Mouse (Mus musculus) embryonic facial prominence, embryonic 15.5 days (tissue): ENCODE data around the gene A830005F24Rik. TPM values are rescaled to one million over a fixed set of nuclear protein-coding genes. Genes with fewer than 3 reads are reported as not detected.
A peak's percentile ranks its signal among the peaks of the same experiment; 100 is the strongest.
"Not testable (repeated sequence)": the region's sequence is repeated elsewhere in the genome, so short reads cannot be mapped to it uniquely, and the experiment has no call there.

Experiments used
- ATAC-seq: fragments of 200-750 bp; cut with Nextera tagmentation; 2 replicates; pipeline ENCODE4 v1.8.0; 2017; ENCODE audit warnings: low read depth, moderate TSS enrichment; ENCODE audit not compliant: insufficient number of reproducible peaks, low FRiP score, low TSS enrichment
- H3K27ac ChIP-seq: fragments of 300-500 bp; sonication (generic); replicated peaks from 2 replicates; pipeline ENCODE4 v1.5.1; 2015; ENCODE audit warnings: mild to moderate bottlenecking, inconsistent platforms
- H3K27me3 ChIP-seq: fragments of 300-500 bp; sonication (generic); 2 replicates; pipeline ENCODE4 v1.6.1; 2015; ENCODE audit warnings: inconsistent platforms
- H3K36me3 ChIP-seq: fragments of 300-500 bp; sonication (generic); 2 replicates; pipeline ENCODE4 v1.6.1; 2015; ENCODE audit warnings: mild to moderate bottlenecking, inconsistent platforms
- H3K4me1 ChIP-seq: fragments of 300-500 bp; sonication (generic); 2 replicates; pipeline ENCODE4 v1.6.1; 2015; ENCODE audit warnings: inconsistent platforms
- H3K4me2 ChIP-seq: fragments of 300-500 bp; sonication (generic); replicated peaks from 2 replicates; pipeline ENCODE4 v1.6.1; 2015; ENCODE audit warnings: mild to moderate bottlenecking, inconsistent platforms
- H3K4me3 ChIP-seq: fragments of 300-500 bp; sonication (generic); replicated peaks from 2 replicates; pipeline ENCODE4 v1.5.1; 2015; ENCODE audit warnings: mild to moderate bottlenecking, inconsistent platforms
- H3K9ac ChIP-seq: fragments of 300-500 bp; sonication (generic); 2 replicates; pipeline ENCODE4 v1.6.1; 2015; ENCODE audit warnings: inconsistent platforms
- H3K9me3 ChIP-seq: fragments of 300-500 bp; sonication (generic); replicated peaks from 2 replicates; pipeline ENCODE4 v1.6.1; 2016; ENCODE audit warnings: inconsistent platforms
- WGBS: fragments of 180-500 bp; shearing (Covaris S2); methylation state at CpG from one replicate; pipeline ENCODE4 v1.1.7; 2015; 5-methylcytosine and 5-hydroxymethylcytosine counted together
- polyA plus RNA-seq: library from polyadenylated mRNA; unstranded; fragments of >200 nt; fragmentation: Nextera tagmentation; extraction: Ambion mirVana; gene quantifications from 2 replicates; pipeline ENCODE4 v1.2.1, GENCODE M21; 2015

The A830005F24Rik gene
- polyA plus RNA-seq, 1 experiment from 2014 or later: 1.7 TPM

DNA sequence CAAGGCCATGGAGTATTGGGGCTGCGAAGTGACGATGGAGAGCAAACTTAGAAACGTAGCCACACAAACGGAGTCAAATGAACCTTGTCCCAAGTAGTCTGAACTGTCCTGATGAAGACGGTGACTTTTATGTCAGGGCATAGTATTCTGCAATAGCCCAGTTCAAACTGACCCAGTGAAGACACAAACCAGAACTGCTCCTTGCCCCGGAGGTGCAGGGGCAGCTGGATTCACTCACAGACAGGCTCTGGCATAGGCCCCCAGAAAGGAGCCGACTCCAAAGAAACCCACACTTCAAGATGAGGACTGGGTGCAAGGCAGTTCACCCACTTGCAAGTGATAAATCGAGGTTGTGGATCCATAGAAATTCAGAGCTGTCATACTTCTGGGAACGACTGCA lies 4.7 kb upstream of the A830005F24Rik start:
- Histone ChIP-seq H3K9ac (no peak overlapping the region), H3K36me3 (peaks cover 23% of the 10 kb centered on the region), H3K27ac (no peak overlapping the region), H3K9me3 (no peaks in the 10 kb centered on the region), H3K27me3 (no peaks in the 10 kb centered on the region), H3K4me3 (no peak overlapping the region), H3K4me1 (peaks cover 10% of the 10 kb centered on the region), H3K4me2 (no peak overlapping the region)
- 85% methylated on average over 9 of the region's 9 CpGs for WGBS
- no peak for ATAC-seq

DNA sequence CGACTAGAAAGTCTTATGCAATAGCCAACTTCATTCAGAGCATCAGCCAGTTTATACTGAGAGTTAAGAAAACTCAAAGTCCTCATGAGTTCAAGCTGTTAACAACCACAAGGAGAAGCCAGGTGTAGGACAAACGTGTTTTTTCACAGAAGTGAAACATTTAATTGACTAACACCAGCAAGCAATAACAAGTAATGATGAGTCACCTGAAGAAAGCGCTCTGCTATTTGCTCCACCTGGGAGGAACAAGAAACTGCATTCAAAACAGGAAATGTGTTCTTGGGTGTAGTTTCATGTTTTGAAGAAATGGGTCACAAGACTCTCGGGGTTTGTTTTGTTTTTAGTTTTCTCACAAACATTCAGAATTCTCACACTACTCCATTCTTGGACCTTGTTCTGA lies 2.5 kb downstream of the A830005F24Rik start:
- Histone ChIP-seq H3K36me3 (no peaks in the 10 kb centered on the region), H3K4me3 (no peak overlapping the region), H3K4me2 (no peak overlapping the region), H3K27me3 (no peaks in the 10 kb centered on the region), H3K4me1 (peaks cover 10% of the 10 kb centered on the region), H3K27ac (no peak overlapping the region), H3K9ac (no peak overlapping the region), H3K9me3 (no peaks in the 10 kb centered on the region)
- no peak for ATAC-seq
- WGBS: 73% methylated on average over 4 of the region's 4 CpGs

- not testable (repeated sequence) for H3K27ac ChIP-seq, ATAC-seq, H3K9ac ChIP-seq, H3K27me3 ChIP-seq, H3K36me3 ChIP-seq, H3K9me3 ChIP-seq, H3K4me1 ChIP-seq, H3K4me3 ChIP-seq, H3K4me2 ChIP-seq
These were observed 5.8 kb downstream of the A830005F24Rik start for GRCm38 (mm10) chr13:48519122-48519521.

GRCm38 (mm10) chr13:48525745-48526144 lies 12.4 kb downstream of the A830005F24Rik start:
- Histone ChIP-seq H3K27ac (no peak overlapping the region), H3K4me2 (no peak overlapping the region), H3K27me3 (no peaks in the 10 kb centered on the region), H3K4me1 (0 out of 2 replicates have a peak, but pooled peaks cover 3% of the 10 kb centered on the region), H3K36me3 (no peaks in the 10 kb centered on the region), H3K4me3 (no peak overlapping the region), H3K9me3 (no peaks in the 10 kb centered on the region), H3K9ac (no peak overlapping the region)
- WGBS: 68% methylated on average over 5 of the region's 5 CpGs
- no peak for ATAC-seq

- H3K4me1 ChIP-seq: 0 out of 2 replicates have a peak, but pooled peaks cover 8% of the 10 kb centered on the region
- 54% methylated on average over 15 of the region's 15 CpGs for WGBS
- no peaks in the 10 kb centered on the region for H3K9me3 ChIP-seq
These were observed 14.9 kb downstream of the A830005F24Rik start for GRCm38 (mm10) chr13:48528123-48528871.

GRCm38 (mm10) chr13:48529028-48529427 lies 15.7 kb downstream of the A830005F24Rik start:
- no peaks in the 10 kb centered on the region for H3K27me3 ChIP-seq
- ATAC-seq: no peak; the same call in 1 of the 2 replicates
- WGBS: 32% methylated on average over 2 of the region's 2 CpGs

More at GRCm38 (mm10) chr13:48528123-48528871, 14.9 kb downstream of the A830005F24Rik start:
- Histone ChIP-seq H3K36me3 (no peaks in the 10 kb centered on the region), H3K27me3 (no peaks in the 10 kb centered on the region), H3K4me3 (no peak overlapping the region), H3K4me2 (no peak overlapping the region), H3K9ac (no peak overlapping the region), H3K27ac (no peak overlapping the region)
- no peak for ATAC-seq

DNA sequence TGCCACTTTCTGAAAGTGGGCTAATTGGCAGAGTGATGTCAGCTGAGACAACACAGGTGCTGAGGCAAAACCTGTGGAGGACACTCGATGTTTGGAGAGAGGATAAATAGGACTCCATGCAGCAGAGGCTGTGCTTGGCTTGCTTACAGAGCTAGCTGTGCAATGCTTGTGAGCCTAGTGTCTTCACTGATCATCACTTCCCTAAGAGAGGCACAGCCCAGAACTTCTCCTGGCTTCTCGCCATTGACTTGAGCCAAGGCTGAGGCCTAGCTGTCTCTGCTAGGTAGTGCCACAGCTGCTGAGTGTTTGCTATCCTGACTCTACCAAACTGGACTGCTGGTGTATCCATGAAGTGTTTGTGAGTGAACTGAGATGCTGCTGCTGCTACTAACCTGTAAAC lies 17.3 kb downstream of the A830005F24Rik start:
- Histone ChIP-seq H3K27ac (no peak overlapping the region), H3K4me3 (no peak overlapping the region), H3K4me2 (no peak overlapping the region), H3K4me1 (0 out of 2 replicates have a peak, but pooled peaks cover 8% of the 10 kb centered on the region), H3K27me3 (no peaks in the 10 kb centered on the region), H3K36me3 (peaks cover 4% of the 10 kb centered on the region; the same call in 1 of the 2 replicates), H3K9me3 (no peaks in the 10 kb centered on the region), H3K9ac (no peak overlapping the region)
- peak; percentile 31; the same call in 1 of the 2 replicates for ATAC-seq
- 64% methylated on average over 2 of the region's 2 CpGs for WGBS

More at GRCm38 (mm10) chr13:48529028-48529427, 15.7 kb downstream of the A830005F24Rik start:
- Histone ChIP-seq H3K36me3 (no peaks in the 10 kb centered on the region), H3K9ac (no peak overlapping the region), H3K4me1 (0 out of 2 replicates have a peak, but pooled peaks cover 8% of the 10 kb centered on the region), H3K4me2 (no peak overlapping the region), H3K4me3 (no peak overlapping the region), H3K9me3 (no peaks in the 10 kb centered on the region), H3K27ac (no peak overlapping the region)

DNA sequence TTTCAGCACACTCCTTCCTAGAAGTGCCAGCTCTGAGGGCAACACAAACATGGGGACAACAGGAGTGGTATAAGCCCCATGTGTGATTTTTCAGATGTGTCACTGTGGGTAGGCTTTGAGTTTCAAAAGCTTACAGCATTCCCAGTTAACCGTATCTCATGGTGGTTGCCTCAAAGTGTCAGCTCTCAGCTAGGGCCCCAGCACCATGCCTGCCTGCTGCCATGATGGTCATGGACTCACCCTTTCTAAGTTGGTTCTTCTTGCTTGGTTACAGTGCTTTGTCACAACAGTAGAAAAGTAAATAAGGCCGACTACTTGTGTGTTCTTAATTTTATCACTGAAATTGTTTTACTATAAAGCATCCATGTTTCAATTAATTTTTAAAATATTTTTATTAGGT lies 18.1 kb downstream of the A830005F24Rik start:
- WGBS: 78% methylated on average over 2 of the region's 2 CpGs
- Histone ChIP-seq H3K4me1 (0 out of 2 replicates have a peak, but pooled peaks cover 8% of the 10 kb centered on the region), H3K9ac (no peak overlapping the region), H3K27ac (no peak overlapping the region), H3K36me3 (peaks cover 8% of the 10 kb centered on the region; the same call in 1 of the 2 replicates), H3K4me2 (no peak overlapping the region), H3K9me3 (no peaks in the 10 kb centered on the region), H3K4me3 (no peak overlapping the region), H3K27me3 (no peaks in the 10 kb centered on the region)
- no peak for ATAC-seq

DNA sequence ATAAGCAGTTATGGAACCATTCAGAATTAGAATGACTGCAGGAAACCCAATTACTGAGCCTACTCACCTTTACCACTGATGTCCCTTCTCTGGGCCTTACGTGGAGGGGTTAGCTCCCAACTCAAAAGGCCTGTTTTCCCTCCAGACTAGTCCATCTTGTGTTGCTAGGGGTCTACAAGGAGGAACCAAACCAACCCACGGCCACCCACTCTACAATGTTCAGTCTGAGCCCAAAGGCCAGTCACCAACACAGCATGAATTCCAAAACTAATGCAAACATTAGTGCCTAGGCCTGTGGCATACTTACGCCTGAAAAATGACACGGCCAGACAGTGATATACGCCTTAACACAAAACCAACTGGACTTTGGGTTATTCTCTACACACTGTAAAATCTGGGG lies 20.1 kb downstream of the A830005F24Rik start:
- Histone ChIP-seq H3K9me3 (no peaks in the 10 kb centered on the region), H3K9ac (no peak overlapping the region), H3K27me3 (no peaks in the 10 kb centered on the region), H3K4me3 (no peak overlapping the region), H3K27ac (no peak overlapping the region), H3K4me2 (no peak overlapping the region), H3K4me1 (0 out of 2 replicates have a peak, but pooled peaks cover 8% of the 10 kb centered on the region), H3K36me3 (peaks cover 17% of the 10 kb centered on the region; the same call in 1 of the 2 replicates)
- WGBS: 90% methylated on average over 5 of the region's 5 CpGs
- no peak for ATAC-seq

- no peak for ATAC-seq
- Histone ChIP-seq H3K36me3 (peaks cover 13% of the 10 kb centered on the region; the same call in 1 of the 2 replicates), H3K9me3 (no peaks in the 10 kb centered on the region), H3K27me3 (no peaks in the 10 kb centered on the region), H3K9ac (no peak overlapping the region), H3K4me3 (no peak overlapping the region), H3K27ac (no peak overlapping the region), H3K4me2 (no peak overlapping the region), H3K4me1 (peaks cover 24% of the 10 kb centered on the region)
- 44% methylated on average over 1 of the region's 1 CpGs for WGBS
These were observed 27.1 kb downstream of the A830005F24Rik start for GRCm38 (mm10) chr13:48540488-48540887.

GRCm38 (mm10) chr13:48544391-48544790 lies 31.0 kb downstream of the A830005F24Rik start:
- Histone ChIP-seq H3K36me3 (no peaks in the 10 kb centered on the region), H3K27ac (no peak overlapping the region), H3K4me2 (peak overlapping the region; percentile 51), H3K9me3 (no peaks in the 10 kb centered on the region), H3K4me1 (peaks cover 28% of the 10 kb centered on the region), H3K27me3 (no peaks in the 10 kb centered on the region), H3K9ac (no peak overlapping the region), H3K4me3 (peak overlapping the region; percentile 89)
- ATAC-seq: no peak
